Mouse (Mus musculus) heart, postnatal 25 days (tissue): ENCODE data around the gene Pck1. TPM values are rescaled to one million over a fixed set of nuclear protein-coding genes. Genes with fewer than 3 reads are reported as not detected.
A peak's percentile ranks its signal among the peaks of the same experiment; 100 is the strongest.

Source experiments
- DNase-seq: peaks from one replicate; pipeline ENCODE4 v3.0.0; 2022; ENCODE audit warnings: low spot score
- intact Hi-C: fragments of 180-260 bp; cut with DNase I; formaldehyde crosslinking; loops from one replicate; pipeline ENCODE4 v1.15.1; 2025
- total RNA-seq, 2 experiments: library from RNA; stranded (reverse); gene quantifications; 2 replicates each; pipeline ENCODE4 v1.2.3; 2021

Pck1 gene
- total RNA-seq, 2 experiments from 2014 or later, result 10.1 to 16.0 TPM

- intact Hi-C loops, result no loop called here
- no peak for DNase-seq
These were observed 18.6 kb downstream of the Pck1 start for GRCm38 (mm10) chr2:173171470-173171869.

- no peak for DNase-seq
- intact Hi-C loops, result no loop called here
These were observed 19.1 kb downstream of the Pck1 start for GRCm38 (mm10) chr2:173171956-173172355.

- DNase-seq, result no peak
- intact Hi-C loops, result no loop called here
These were observed 19.5 kb downstream of the Pck1 start for GRCm38 (mm10) chr2:173172386-173172785.

GRCm38 (mm10) chr2:173173008-173173407 is 20.2 kb downstream of the Pck1 start:
- peak; percentile 0 for DNase-seq

GRCm38 (mm10) chr2:173173521-173174511 is 21.0 kb downstream of the Pck1 start:
- DNase-seq, result peak; percentile 31
- intact Hi-C loops, result no loop called here

More at GRCm38 (mm10) chr2:173173008-173173407, 20.2 kb downstream of the Pck1 start:
- intact Hi-C loops, result no loop called here

- intact Hi-C loops, result no loop called here
These were observed 21.7 kb downstream of the Pck1 start for GRCm38 (mm10) chr2:173174569-173174968.

GRCm38 (mm10) chr2:173175703-173176102 is 22.9 kb downstream of the Pck1 start:
- no peak for DNase-seq
- intact Hi-C loops, result no loop called here

More at GRCm38 (mm10) chr2:173174569-173174968, 21.7 kb downstream of the Pck1 start:
- DNase-seq, result peak; percentile 0

GRCm38 (mm10) chr2:173177481-173177880 is 24.6 kb downstream of the Pck1 start:
- intact Hi-C loops, result no loop called here
- no peak for DNase-seq

- no peak for DNase-seq
- intact Hi-C loops, result no loop called here
These were observed 25.1 kb downstream of the Pck1 start for GRCm38 (mm10) chr2:173177951-173178350.

- intact Hi-C loops, result no loop called here
- DNase-seq, result no peak
These were observed 26.2 kb downstream of the Pck1 start for GRCm38 (mm10) chr2:173179046-173179445.

GRCm38 (mm10) chr2:173180026-173180425 is 27.2 kb downstream of the Pck1 start:
- DNase-seq, result no peak
- intact Hi-C loops, result loop anchor here (10.0 kb wide), 3 partner anchors 175 to 1725 kb away; partner anchors contain the start of genes Gnas and Rae1

GRCm38 (mm10) chr2:173180721-173181388 is 28.0 kb downstream of the Pck1 start:
- intact Hi-C loops, result loop anchor here (10.0 kb wide), 3 partner anchors 176 to 1724 kb away; partner anchors contain the start of genes Gnas and Rae1
- no peak for DNase-seq

- intact Hi-C loops, result loop anchor here (10.0 kb wide), 3 partner anchors 177 to 1723 kb away; partner anchors contain the start of genes Gnas and Rae1
- no peak for DNase-seq
These were observed 28.6 kb downstream of the Pck1 start for GRCm38 (mm10) chr2:173181486-173181885.

GRCm38 (mm10) chr2:173181901-173182300 is 29.1 kb downstream of the Pck1 start:
- intact Hi-C loops, result loop anchor here (10.0 kb wide), 3 partner anchors 177 to 1723 kb away; partner anchors contain the start of genes Gnas and Rae1
- no peak for DNase-seq

GRCm38 (mm10) chr2:173182796-173183195 is 29.9 kb downstream of the Pck1 start:
- no peak for DNase-seq
- intact Hi-C loops, result loop anchor here (10.0 kb wide), 3 partner anchors 178 to 1722 kb away; partner anchors contain the start of genes Gnas and Rae1

GRCm38 (mm10) chr2:173183311-173183710 is 30.5 kb downstream of the Pck1 start:
- DNase-seq, result no peak

GRCm38 (mm10) chr2:173183836-173184460 is 31.1 kb downstream of the Pck1 start:
- DNase-seq, result no peak
- intact Hi-C loops, result loop anchor here (1.0 to 10.0 kb wide), 5 partner anchors 19 to 1721 kb away; partner anchors contain the start of genes Gnas and Rae1

More at GRCm38 (mm10) chr2:173183311-173183710, 30.5 kb downstream of the Pck1 start:
- intact Hi-C loops, result loop anchor here (10.0 kb wide), 3 partner anchors 179 to 1721 kb away; partner anchors contain the start of genes Gnas and Rae1

- DNase-seq, result no peak
- intact Hi-C loops, result loop anchor here (1.0 to 10.0 kb wide), 6 partner anchors 20 to 1720 kb away; partner anchors contain the start of genes Gnas and Rae1
These were observed 31.7 kb downstream of the Pck1 start for GRCm38 (mm10) chr2:173184475-173185080.

- DNase-seq, result no peak
- intact Hi-C loops, result loop anchor here (2.0 to 10.0 kb wide), 5 partner anchors 20 to 1720 kb away; partner anchors contain the start of genes Gnas and Rae1
These were observed 32.4 kb downstream of the Pck1 start for GRCm38 (mm10) chr2:173185282-173185681.
